Mouse (Mus musculus) spleen, adult 2 months (tissue): ENCODE data around the gene Hdgfl2.

Experiments used
- CTCF ChIP-seq: fragments of 200-500 bp; IDR thresholded peaks from 2 replicates; pipeline ENCODE4 v1.5.1; 2011; ENCODE audit warnings: mild to moderate bottlenecking, inconsistent platforms; ENCODE audit not compliant: insufficient read depth, insufficient read length, insufficient replicate concordance; ENCODE audit errors: extremely low read depth
- POLR2A ChIP-seq: fragments of 200-500 bp; IDR thresholded peaks from 2 replicates; pipeline ENCODE4 v1.6.1; 2011; ENCODE audit warnings: low read depth, low read length, inconsistent platforms

DNA sequence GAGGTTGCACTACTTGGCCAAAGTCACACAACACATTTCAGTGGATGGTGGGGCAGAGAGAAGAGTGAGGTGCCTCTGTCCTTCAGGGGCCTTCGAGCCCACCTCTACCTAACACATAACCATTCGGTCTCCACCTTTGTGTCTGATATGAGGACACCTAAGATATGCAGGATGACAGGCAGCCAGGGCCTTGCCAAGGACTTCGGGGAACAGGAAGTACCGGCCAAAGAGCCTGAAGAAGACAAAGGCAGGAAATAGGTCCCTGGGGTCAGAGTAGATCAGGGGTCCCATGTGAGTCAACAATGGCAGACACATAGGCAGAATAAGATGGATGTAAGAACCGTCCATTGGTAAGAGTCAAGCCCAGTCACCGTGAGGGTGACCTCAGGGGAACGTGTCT lies 57.1 kb downstream of the Hdgfl2 start:
- TF ChIP-seq CTCF: no peak
- TF ChIP-seq POLR2A: no peak
